Mouse (Mus musculus): ENCODE measurements at regions not wholly inside any gene's neighbourhood (a gene's known extent, or its start where the extent isn't known, plus 50 kb on each side); places are given as distances from the start of the nearest gene placed in this dataset.

DNA sequence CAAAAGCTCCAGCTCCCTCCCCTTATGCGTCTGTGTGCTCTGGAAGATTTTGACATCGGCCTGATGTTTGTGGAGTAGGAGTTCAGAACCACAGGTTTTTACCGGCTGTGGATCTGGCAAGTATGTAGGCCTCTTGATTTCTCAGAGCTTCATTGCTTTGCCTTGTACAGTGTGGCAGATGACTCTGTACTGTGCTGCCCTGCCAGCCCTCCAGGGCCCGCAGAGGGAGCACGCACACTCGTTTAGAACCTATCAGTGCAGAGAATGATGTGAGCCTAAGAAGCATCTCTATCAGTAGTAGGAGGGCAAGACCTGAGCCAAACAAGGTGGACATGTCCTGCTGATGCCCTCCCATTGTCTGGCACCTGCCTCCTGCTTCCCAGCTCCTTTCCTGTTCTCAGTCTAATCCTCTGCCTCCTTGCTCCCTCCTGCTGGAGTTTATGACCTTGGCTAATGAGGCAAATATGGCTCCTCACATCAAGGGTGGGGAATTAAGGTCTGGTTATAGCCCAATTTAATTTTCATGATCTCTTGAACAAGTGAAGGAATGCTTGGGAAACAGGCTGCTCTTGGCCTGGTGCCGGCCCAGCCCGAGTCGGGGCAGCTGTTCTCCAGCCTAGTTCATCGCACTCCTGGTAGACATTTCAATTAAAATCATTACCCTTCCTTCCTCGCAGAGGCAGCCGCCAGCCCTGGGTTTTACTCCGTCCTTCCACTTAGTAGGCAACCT lies 344.5 kb downstream of the Tmem38b start:
- H3K36me3 ChIP-seq (ENCODE audit: control insufficient read depth, insufficient read depth), result no peaks in the 10 kb centered on the region
- no peak for TF ChIP-seq MYOD1 (IDR thresholded peaks at IDR 0.05; ENCODE audit: control insufficient read depth, insufficient read length, low read depth)
- no peak for TF ChIP-seq FOSL1 (IDR thresholded peaks at IDR 0.05; ENCODE audit: insufficient read depth, low read length, poor library complexity, severe bottlenecking)
- TF ChIP-seq CTCF (IDR thresholded peaks at IDR 0.05; ENCODE audit: control insufficient read depth, insufficient read depth, insufficient read length), result no peak
- TF ChIP-seq CEBPB (IDR thresholded peaks at IDR 0.05; ENCODE audit: low read depth), result no peak
- no peak for TF ChIP-seq USF1 (IDR thresholded peaks at IDR 0.05; ENCODE audit: low read depth)
- TF ChIP-seq MAX (IDR thresholded peaks at IDR 0.05), result no peak
- TF ChIP-seq MYOG (IDR thresholded peaks at IDR 0.05; ENCODE audit: control insufficient read depth, extremely low read depth, insufficient read length), result no peak
- H3K27me3 ChIP-seq (ENCODE audit: control insufficient read depth, insufficient read depth, insufficient read length), result peaks cover 3% of the 10 kb centered on the region
- H3K4me3 ChIP-seq (ENCODE audit: insufficient read depth, poor library complexity, severe bottlenecking), result no peak overlapping the region
- H3K79me2 ChIP-seq (ENCODE audit: control insufficient read depth, insufficient read depth), result no peaks in the 10 kb centered on the region
- H3K79me3 ChIP-seq (ENCODE audit: low read depth), result no peaks in the 10 kb centered on the region
- no peak overlapping the region for H3ac ChIP-seq (ENCODE audit: control insufficient read depth, insufficient read length, low read depth)

GRCm38 (mm10) chr4:54184213-54184612 lies 358.4 kb downstream of the Tmem38b start:
- Histone ChIP-seq H3K36me3 (ENCODE audit: control insufficient read depth, insufficient read depth) (no peaks in the 10 kb centered on the region), H3ac (ENCODE audit: control insufficient read depth, insufficient read length, low read depth) (no peak overlapping the region), H3K27me3 (ENCODE audit: control insufficient read depth, insufficient read depth, insufficient read length) (no peaks in the 10 kb centered on the region), H3K4me3 (ENCODE audit: insufficient read depth, poor library complexity, severe bottlenecking) (no peak overlapping the region), H3K79me3 (ENCODE audit: low read depth) (no peaks in the 10 kb centered on the region), H3K79me2 (ENCODE audit: control insufficient read depth, insufficient read depth) (no peaks in the 10 kb centered on the region)
- no peak for TF ChIP-seq MYOG (IDR thresholded peaks at IDR 0.05; ENCODE audit: control insufficient read depth, extremely low read depth, insufficient read length)
- TF ChIP-seq FOSL1 (IDR thresholded peaks at IDR 0.05; ENCODE audit: insufficient read depth, low read length, poor library complexity, severe bottlenecking), result no peak
- no peak for TF ChIP-seq MAX (IDR thresholded peaks at IDR 0.05)
- no peak for TF ChIP-seq CTCF (IDR thresholded peaks at IDR 0.05; ENCODE audit: control insufficient read depth, insufficient read depth, insufficient read length)

GRCm38 (mm10) chr4:54195734-54196133 lies 369.9 kb downstream of the Tmem38b start:
- no peaks in the 10 kb centered on the region for H3K36me3 ChIP-seq (ENCODE audit: control insufficient read depth, insufficient read depth)
- no peak overlapping the region for H3ac ChIP-seq (ENCODE audit: control insufficient read depth, insufficient read length, low read depth)
- TF ChIP-seq USF1 (IDR thresholded peaks at IDR 0.05; ENCODE audit: low read depth) (no peak), FOSL1 (IDR thresholded peaks at IDR 0.05; ENCODE audit: insufficient read depth, low read length, poor library complexity, severe bottlenecking) (no peak), MYOG (IDR thresholded peaks at IDR 0.05; ENCODE audit: control insufficient read depth, extremely low read depth, insufficient read length) (no peak), CEBPB (IDR thresholded peaks at IDR 0.05; ENCODE audit: low read depth) (no peak), MAX (IDR thresholded peaks at IDR 0.05) (no peak), MYOD1 (IDR thresholded peaks at IDR 0.05; ENCODE audit: control insufficient read depth, insufficient read length, low read depth) (no peak), CTCF (IDR thresholded peaks at IDR 0.05; ENCODE audit: control insufficient read depth, insufficient read depth, insufficient read length) (no peak)
- H3K79me2 ChIP-seq (ENCODE audit: control insufficient read depth, insufficient read depth), result no peaks in the 10 kb centered on the region
- H3K27me3 ChIP-seq (ENCODE audit: control insufficient read depth, insufficient read depth, insufficient read length), result no peaks in the 10 kb centered on the region
- no peak overlapping the region for H3K4me3 ChIP-seq (ENCODE audit: insufficient read depth, poor library complexity, severe bottlenecking)
- H3K79me3 ChIP-seq (ENCODE audit: low read depth), result no peaks in the 10 kb centered on the region

- TF ChIP-seq MYOD1 (IDR thresholded peaks at IDR 0.05; ENCODE audit: control insufficient read depth, insufficient read length, low read depth), result no peak
- no peak for TF ChIP-seq USF1 (IDR thresholded peaks at IDR 0.05; ENCODE audit: low read depth)
- TF ChIP-seq FOSL1 (IDR thresholded peaks at IDR 0.05; ENCODE audit: insufficient read depth, low read length, poor library complexity, severe bottlenecking), result no peak
- no peak for TF ChIP-seq CEBPB (IDR thresholded peaks at IDR 0.05; ENCODE audit: low read depth)
- no peak for TF ChIP-seq MYOG (IDR thresholded peaks at IDR 0.05; ENCODE audit: control insufficient read depth, extremely low read depth, insufficient read length)
- TF ChIP-seq MAX (IDR thresholded peaks at IDR 0.05), result no peak
- no peak for TF ChIP-seq CTCF (IDR thresholded peaks at IDR 0.05; ENCODE audit: control insufficient read depth, insufficient read depth, insufficient read length)
- no peak overlapping the region for H3ac ChIP-seq (ENCODE audit: control insufficient read depth, insufficient read length, low read depth)
Observed at GRCm38 (mm10) chr4:54202440-54202839, 376.6 kb downstream of the Tmem38b start.

DNA sequence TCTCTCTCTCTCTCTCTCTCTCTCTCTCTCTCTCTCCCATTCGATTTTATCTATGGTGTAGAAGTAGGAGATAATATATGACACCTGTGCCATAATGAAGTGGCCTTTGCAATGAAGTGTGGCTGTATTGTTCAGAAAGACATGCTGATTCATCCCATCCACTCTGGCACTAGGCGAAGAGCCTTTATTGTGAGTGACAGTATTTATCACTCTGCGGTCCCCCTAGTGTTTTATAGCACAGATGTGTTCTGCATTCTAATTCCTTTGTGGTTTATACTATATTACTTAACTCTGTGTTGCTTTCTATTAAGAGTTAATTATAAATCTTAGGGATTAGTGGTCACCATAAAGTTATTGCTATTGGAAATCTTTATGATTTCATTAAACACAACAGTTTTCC lies 398.7 kb downstream of the Tmem38b start:
- Histone ChIP-seq H3K27me3 (ENCODE audit: control insufficient read depth, insufficient read depth, insufficient read length) (no peaks in the 10 kb centered on the region), H3ac (ENCODE audit: control insufficient read depth, insufficient read length, low read depth) (no peak overlapping the region), H3K79me2 (ENCODE audit: control insufficient read depth, insufficient read depth) (no peaks in the 10 kb centered on the region), H3K79me3 (ENCODE audit: low read depth) (no peaks in the 10 kb centered on the region), H3K4me3 (ENCODE audit: insufficient read depth, poor library complexity, severe bottlenecking) (no peak overlapping the region), H3K36me3 (ENCODE audit: control insufficient read depth, insufficient read depth) (no peaks in the 10 kb centered on the region)
- TF ChIP-seq MAX (IDR thresholded peaks at IDR 0.05) (no peak), FOSL1 (IDR thresholded peaks at IDR 0.05; ENCODE audit: insufficient read depth, low read length, poor library complexity, severe bottlenecking) (no peak), MYOG (IDR thresholded peaks at IDR 0.05; ENCODE audit: control insufficient read depth, extremely low read depth, insufficient read length) (no peak), MYOD1 (IDR thresholded peaks at IDR 0.05; ENCODE audit: control insufficient read depth, insufficient read length, low read depth) (no peak), CTCF (IDR thresholded peaks at IDR 0.05; ENCODE audit: control insufficient read depth, insufficient read depth, insufficient read length) (no peak), CEBPB (IDR thresholded peaks at IDR 0.05; ENCODE audit: low read depth) (no peak), USF1 (IDR thresholded peaks at IDR 0.05; ENCODE audit: low read depth) (no peak)

More at GRCm38 (mm10) chr4:54202440-54202839, 376.6 kb downstream of the Tmem38b start:
- no peaks in the 10 kb centered on the region for H3K79me3 ChIP-seq (ENCODE audit: low read depth)
- H3K27me3 ChIP-seq (ENCODE audit: control insufficient read depth, insufficient read depth, insufficient read length), result no peaks in the 10 kb centered on the region
- H3K79me2 ChIP-seq (ENCODE audit: control insufficient read depth, insufficient read depth), result no peaks in the 10 kb centered on the region
- no peak overlapping the region for H3K4me3 ChIP-seq (ENCODE audit: insufficient read depth, poor library complexity, severe bottlenecking)
- H3K36me3 ChIP-seq (ENCODE audit: control insufficient read depth, insufficient read depth), result no peaks in the 10 kb centered on the region
